Mouse (Mus musculus): ENCODE measurements around the gene Scyl1.
A peak's percentile ranks its signal among the peaks of the same experiment; 100 is the strongest.

Scyl1 gene

DNA sequence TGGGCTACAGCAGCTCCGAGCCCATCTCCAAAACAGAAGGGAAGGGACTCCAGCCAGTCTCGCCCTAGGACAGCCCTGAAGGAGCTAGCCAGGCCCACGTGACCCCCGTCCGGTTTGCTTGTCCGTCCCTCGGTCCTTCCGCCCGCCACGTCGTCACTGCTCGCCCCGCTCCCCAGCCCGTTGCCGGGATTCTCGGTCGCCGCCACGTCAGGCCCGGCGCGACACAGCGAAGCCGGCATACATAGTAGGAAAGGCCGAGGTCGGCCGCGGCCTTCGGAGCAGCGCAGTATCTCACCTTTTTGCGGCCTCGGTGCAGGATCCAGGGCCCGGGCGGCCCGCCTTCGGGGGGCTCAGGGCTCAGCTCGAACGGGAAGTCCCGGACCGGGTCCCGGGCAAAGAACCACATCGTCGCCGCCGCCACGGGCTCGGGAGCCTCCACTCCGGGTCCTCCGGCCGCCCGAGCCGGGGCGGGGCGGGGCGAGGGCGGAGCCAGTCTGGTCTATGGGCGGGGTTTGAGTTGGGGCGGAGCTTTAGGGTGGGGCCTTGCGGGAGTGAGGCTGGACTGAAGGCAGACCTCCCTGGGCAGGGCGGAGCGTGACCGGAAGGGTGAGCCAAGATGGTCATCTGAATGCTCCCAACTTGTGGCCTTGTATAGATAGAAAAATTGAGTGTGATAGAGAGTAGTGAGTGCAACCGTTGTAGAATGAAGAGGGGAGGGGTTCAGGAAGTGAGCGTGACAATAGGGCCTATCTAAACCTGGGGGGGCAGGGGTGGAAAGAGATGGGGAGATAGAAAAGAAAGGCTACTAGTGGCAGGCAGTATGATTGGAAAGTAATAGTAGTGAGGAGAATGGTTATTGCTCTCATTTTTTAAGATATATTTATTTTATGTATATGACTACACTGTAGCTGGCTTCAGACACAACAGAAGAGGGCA lies at the start of gene Scyl1:
Scyl1 (minus strand) TSS at position 495 of the 936 bp plus-strand sequence.
- DNase-seq: peak; percentile 95

DNA sequence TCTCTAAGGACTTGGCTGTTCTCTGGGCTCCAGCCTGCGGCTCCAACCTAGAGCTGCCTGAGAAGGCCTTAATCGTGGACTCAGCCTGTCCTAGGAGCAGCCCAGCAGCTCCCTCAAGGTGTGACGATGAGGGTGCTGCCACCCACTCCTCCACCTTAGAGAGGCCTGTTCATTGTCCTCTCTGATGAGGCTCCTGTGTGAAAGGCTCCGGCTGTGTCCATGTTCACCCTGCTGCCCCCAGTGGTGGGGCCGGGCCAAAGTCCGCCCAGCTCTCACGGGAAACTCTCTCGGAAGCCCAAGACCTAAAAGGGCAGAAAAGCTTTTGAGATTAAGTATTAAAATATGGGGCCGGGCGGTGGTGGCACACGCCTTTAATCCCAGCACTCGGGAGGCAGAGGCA lies 48.3 kb upstream of the Scyl1 start:
- DNase-seq: no peak

GRCm38 (mm10) chr19:5818590-5818977 lies 47.4 kb upstream of the Scyl1 start:
- no peak for DNase-seq

GRCm38 (mm10) chr19:5817703-5818589 lies 46.7 kb upstream of the Scyl1 start:
- DNase-seq: peak; percentile 93

- DNase-seq: no peak
Observed at GRCm38 (mm10) chr19:5815928-5816327, 44.7 kb upstream of the Scyl1 start.

DNA sequence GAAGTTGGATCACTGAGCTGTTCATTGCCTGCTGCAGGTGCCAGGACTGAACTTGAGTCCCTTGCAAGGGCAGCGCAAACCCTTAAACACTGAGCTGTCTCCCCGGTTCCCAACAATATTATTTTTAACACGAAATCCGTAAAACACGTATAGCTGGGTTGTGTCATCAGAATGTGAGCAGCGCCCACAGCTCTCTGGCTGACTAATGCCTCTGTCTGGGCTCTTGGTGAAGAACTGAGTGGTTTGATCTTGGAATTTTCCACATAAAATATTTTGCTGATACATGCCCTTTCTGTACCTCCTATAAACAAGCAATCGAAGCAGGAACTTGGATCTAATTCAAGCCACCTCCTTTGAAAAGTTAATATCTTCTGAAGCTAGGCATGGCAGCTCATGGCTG lies 43.8 kb upstream of the Scyl1 start:
- DNase-seq: no peak

- DNase-seq: peak; percentile 75
Observed at GRCm38 (mm10) chr19:5814048-5814447, 42.8 kb upstream of the Scyl1 start.

DNA sequence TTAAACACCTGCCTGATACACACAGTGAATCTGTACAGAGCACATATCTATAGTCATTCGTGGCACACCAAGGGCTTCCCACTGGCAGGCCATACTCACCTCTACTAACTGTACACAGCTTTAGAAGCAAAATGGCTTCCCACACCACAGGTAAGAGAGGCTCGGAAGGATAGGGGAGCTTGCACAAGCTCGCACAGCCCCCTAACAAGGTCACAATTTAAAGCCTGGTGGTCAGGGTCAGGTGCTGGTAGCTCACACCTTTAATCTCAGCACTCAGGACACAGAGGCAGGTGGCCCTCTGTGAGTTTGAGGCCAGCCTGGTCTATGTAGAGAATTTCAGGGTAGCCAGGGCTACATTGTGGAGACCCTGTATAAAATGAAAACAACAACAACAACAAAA lies 42.3 kb upstream of the Scyl1 start:
- DNase-seq: no peak

DNA sequence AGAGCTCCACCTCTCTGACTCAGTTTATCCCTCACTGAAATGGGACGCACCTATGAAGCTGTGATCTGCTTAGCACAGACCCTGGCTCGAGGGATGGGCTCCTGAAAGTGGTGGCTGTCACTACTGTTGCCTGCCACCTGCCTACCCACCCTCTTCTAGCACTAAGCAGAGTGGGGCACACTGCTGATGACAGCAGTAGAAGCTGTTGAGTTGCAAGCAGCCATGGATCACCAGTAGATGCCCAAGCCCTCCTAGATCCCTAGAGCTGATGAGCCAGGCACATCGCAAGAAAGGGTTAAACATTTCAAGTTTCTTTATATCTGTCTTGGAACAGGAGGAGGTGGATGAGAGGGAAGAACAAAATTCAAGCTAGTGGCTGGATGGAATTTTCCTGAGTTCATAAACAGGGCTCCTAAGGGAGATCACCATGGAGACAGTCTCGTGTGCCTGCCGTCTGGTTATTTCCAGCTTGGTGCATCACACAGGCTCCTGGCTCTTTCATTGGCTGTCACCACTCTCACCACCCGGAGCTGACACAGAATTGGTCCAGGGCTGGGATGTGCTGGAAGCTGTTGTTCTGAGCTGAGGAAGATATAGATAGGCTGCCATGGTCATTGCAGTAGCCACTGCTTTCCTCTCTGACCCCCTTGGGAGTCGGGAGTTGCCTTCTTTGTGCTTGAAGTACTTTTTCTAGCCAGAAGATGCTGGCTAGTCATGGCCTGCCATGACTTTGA lies 40.7 kb upstream of the Scyl1 start:
- no peak for DNase-seq

- no peak for DNase-seq
Observed at GRCm38 (mm10) chr19:5810840-5811563, 39.8 kb upstream of the Scyl1 start.

DNA sequence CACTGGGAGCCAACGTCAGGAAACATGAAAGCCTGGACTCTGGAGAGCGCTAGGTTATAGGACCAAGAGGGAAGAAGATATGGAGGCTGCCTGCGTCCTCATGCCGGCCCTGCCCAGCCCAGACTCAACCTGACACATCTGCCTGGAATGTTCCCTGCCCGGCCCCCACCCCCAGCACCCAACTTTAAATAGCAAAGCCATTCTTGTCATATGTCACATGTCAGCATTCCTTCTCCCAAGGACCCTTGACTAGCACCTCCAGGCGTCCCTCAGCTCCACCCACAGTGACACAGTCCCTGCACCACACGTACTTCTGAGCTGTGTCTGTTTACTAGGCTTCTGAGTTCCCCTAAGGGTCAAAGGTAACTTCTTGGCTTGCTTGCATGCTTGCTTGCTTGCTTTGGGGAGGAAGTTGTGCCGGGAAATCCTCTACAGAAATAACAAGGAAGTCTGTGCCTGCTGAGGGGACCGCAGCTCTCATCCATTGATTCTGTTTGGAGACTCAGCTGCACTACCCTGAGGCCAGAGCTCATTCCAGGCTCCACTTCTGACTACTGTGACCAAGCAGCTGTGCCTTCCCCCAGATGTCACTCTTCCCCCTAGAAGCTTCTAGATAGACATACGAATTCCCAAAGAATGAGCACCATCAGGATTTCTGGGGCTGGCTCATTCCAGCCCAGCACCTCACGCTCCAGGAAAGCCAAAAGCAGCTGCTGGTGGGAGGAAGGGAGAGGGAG lies 39.1 kb upstream of the Scyl1 start:
- DNase-seq: no peak

- DNase-seq: no peak
Observed at GRCm38 (mm10) chr19:5809712-5810089, 38.5 kb upstream of the Scyl1 start.

GRCm38 (mm10) chr19:5808955-5809711 lies 37.9 kb upstream of the Scyl1 start:
- no peak for DNase-seq

- no peak for DNase-seq
Observed at GRCm38 (mm10) chr19:5807740-5808139, 36.5 kb upstream of the Scyl1 start.

DNA sequence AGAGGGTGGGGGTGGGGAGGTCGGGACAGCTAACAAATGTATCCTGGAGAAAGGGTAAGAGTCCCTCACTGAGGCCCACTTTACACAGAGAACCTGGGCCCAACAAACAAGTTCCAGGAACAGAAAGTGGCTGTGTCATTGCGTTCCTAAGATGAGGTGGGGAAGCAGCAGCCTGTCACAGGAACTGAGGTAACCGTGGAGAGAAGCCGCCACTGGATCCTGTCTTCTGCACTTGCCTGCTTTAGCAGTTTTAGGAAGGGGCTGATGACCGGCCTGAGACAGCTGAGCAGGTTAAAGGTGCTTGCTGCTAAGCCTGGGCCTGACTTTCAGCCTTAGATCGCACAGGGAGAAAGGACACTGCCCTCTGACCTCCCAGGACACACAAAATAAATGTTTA lies 35.6 kb upstream of the Scyl1 start:
- DNase-seq: no peak

DNA sequence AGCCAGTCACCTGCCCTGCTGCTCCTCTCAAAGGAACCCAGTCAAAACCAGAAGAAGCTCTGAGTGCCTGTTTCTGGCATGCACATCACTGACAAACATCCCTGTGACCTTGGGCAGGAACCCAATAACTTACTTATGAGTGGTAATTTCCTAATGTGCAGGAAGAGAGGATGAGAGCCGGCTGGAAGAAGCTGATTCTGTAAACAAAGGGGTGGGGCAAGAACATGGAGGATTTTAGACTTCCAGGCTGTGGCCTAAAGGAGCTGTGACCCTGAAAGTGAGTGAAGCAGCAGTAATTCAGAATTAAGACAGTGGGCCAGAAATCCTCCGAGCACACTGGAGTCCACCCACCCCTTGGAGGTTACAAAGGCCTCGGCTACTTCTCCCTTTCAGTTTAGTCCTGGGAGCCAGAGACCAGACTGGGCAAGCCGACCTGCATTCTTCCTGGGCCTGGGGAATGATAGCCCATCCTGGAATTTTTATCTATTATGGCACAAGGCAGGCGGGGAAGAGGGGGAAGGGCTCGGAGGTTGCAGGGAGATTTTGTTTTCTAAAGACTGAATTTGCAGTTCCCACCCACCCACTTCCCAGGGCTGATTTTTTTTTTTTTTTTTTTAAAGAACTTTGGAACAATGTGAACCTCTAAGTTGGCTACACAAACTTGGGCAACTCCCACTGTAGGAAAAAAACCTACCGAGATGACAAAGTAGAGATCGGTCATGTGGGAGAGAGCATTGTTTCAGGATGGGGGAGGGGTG lies 35.0 kb upstream of the Scyl1 start:
- no peak for DNase-seq

DNA sequence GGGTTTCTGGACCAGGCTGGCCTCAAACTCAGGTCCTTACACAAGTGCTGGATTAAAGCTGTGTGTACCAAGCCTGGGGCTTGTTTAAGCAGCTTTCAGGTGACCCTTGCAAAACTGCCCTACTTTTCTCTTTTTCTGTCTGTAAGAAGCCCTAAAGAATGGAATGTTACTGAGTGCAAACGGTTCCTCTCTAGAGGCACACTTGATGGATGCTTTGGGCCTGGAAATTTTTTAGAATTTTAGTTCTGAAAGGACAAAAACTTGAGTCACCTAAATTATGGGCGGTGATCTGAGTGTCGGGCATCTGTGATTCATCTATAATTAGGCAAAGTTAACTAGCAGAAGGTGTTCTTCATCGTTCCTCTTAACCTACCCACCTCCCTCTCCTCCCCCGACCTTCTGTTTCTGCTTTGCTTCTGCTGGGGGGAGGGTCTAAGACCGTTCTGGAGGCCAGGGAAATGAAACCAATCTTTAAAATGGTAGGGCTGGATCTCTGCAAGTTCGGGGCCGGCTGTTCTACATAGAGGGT lies 33.2 kb upstream of the Scyl1 start:
- DNase-seq: peak; percentile 57

GRCm38 (mm10) chr19:5803881-5804279 lies 32.7 kb upstream of the Scyl1 start:
- DNase-seq: no peak

DNA sequence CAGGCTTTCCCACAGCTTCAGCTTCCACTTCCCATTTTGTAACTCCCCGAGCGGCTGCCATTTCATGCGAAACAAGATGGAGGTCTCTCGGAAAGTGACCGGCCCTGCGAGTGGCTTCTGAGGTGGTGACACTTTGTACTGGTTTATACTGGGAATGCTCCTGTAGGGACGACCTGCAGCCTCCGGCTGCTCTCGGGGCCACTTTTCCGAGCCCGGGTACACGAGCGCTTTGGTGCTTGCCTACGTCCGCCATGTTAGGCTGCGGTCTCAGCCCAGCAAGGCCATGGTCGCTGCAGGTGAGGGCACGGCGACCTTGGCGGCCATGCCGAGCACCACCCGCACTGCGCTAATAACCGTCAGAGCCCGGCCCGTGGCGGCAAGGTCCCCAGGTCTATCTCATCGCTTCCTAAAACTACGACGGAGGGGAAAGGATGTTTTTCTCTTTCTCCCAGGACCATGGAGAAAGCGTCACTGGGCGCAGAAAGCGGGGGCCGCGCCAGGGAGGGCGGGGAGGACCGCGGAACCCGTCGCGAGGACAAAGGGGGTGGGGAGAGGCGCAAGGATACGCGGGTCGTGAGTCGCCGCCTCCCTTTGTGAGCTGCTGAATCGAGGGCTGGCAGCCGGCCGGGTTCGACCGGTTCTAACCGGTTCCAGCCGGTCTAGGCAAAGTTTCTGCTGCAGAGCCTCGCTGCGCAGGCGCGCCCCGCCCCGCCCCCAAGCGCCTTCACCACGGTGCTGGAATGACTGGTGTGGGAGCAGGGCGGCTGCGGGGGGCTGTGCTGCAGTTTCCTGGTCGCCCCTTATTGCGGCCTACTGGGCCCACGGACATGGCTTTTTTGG lies 32.0 kb upstream of the Scyl1 start:
- DNase-seq: peak; percentile 100

Measured in thymus, postnatal 25 days (tissue).